Mouse (Mus musculus) bone marrow macrophage, adult 2 months (primary cell): ENCODE data around the gene Zswim5.

Experiments
- CTCF ChIP-seq: IDR thresholded peaks from 2 replicates; pipeline ENCODE4 v1.5.1; 2012; ENCODE audit warnings: low read depth, mild to moderate bottlenecking, low read length, moderate library complexity
- POLR2A ChIP-seq: IDR thresholded peaks from 2 replicates; pipeline ENCODE4 v1.6.1; 2012; ENCODE audit warnings: mild to moderate bottlenecking, low read depth, low read length, borderline replicate concordance

GRCm38 (mm10) chr4:116944055-116944454, 66.9 kb downstream of the Zswim5 start:
- no peak for TF ChIP-seq CTCF
- TF ChIP-seq POLR2A = no peak
